Mouse (Mus musculus): ENCODE measurements around the gene Golgb1. TPM values are rescaled to one million over a fixed set of nuclear protein-coding genes. Genes with fewer than 3 reads are reported as not detected.

The Golgb1 gene
- polyA plus RNA-seq, 1 experiment from 2014 or later: 76.7 TPM

DNA sequence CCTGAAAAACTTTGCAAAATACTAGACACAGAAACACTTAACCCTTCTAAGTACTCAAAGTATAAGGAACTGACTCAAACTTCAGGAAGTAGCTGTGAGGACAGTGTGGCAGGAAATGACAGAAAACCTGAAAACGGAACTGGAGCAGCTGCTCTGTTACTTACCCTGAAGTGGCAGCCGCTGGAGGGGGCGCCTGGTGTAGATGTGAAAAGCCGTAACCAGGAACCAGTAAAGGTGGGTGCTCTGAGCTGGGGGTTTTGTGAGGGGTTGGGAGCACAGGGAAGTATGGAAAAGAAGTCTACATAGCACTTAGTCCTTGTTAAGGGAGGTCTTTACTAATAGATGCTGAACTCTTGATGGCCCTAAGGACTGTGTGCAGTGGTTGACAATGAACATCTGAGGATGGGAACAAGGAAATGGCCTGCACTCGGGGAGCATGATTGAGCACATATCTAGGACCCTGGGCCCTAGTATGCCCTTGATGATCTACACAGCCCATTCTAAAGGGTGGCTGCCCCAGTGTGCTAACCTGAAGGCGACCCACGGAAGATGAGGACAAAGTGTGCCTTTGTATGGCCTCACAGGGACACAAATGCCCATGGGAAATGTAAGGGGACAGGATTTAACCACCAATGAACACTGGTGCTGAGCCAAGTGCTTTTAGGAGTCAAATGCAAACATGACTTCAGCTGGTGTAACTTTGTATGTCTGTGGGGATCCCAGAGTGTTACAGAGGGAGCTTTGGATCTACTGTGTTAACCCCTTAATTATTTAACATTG is 60.1 kb downstream of the Golgb1 start, which contains the start of gene Hcls1:
Gene Hcls1, plus strand, starts transcription at position 143 of the 780 bp plus-strand sequence.
- H3K9me3 ChIP-seq (replicated peaks): no peaks in the 10 kb centered on the region
- 90% methylated on average over 7 of the region's 7 CpGs for WGBS
- DNase-seq (ENCODE audit: low spot score): no peak
- peaks cover 34% of the 10 kb centered on the region for H3K36me3 ChIP-seq
- H3K27ac ChIP-seq (replicated peaks): no peak within 1 kb of the TSS
- H3K27me3 ChIP-seq (ENCODE audit: low read depth, poor library complexity, severe bottlenecking): no peaks in the 10 kb centered on the region
- no peaks in the 10 kb centered on the region for H3K4me1 ChIP-seq
- no peak within 1 kb of the TSS for H3K4me3 ChIP-seq

DNA sequence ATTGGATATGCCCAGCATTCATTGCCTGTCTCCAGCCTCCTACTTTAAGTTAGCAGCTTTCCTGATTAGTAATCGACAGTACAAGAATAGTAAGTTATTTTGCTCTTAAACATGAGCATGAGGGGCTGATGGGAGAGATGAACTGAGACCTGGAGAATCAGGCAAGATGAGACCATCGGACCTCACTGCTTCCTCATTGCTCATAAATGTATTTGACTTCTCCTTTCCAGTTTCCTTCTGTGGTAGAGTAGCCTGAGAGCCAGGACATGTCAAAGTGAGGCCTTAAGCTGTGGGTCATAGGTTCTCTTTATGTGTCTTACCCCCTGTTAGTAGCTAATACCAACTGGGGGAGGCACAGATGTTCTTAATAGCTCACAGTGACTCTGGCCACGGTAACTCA is 60.9 kb downstream of the Golgb1 start:
- no peaks in the 10 kb centered on the region for H3K27me3 ChIP-seq (ENCODE audit: low read depth, poor library complexity, severe bottlenecking)
- H3K27ac ChIP-seq (replicated peaks): no peak overlapping the region
- peaks cover 26% of the 10 kb centered on the region for H3K36me3 ChIP-seq
- no peak for DNase-seq (ENCODE audit: low spot score)
- H3K4me1 ChIP-seq: no peaks in the 10 kb centered on the region
- 79% methylated on average over 3 of the region's 3 CpGs for WGBS
- H3K9me3 ChIP-seq (replicated peaks): no peaks in the 10 kb centered on the region
- H3K4me3 ChIP-seq: no peak overlapping the region

DNA sequence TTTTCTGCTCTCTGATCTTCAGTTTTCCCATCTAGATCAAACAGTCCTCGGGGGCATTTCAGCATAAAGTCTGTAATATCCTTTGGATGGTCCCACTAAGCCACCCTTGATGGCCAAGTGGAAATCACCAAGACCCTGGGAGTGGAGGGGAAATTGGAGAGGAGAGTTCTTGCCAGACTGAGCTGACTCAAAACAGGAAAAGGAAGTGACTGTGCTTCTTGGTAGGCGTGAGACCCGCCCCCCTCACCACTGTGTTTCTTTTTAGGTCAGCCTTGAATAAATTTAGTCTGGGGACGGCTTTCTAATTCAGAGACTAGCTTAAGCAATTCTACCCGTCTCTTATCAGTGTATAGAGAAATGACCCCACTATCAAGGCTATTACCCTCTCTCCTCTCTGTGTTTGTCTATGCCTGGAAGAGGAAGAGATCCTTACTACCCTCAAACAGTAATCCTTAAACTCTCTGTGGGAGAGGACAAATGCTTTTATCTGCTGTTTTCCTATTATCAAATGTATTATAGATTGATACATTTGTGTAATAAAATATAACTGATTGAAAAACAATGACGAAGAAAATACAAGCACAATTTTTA is 66.3 kb downstream of the Golgb1 start:
- 79% methylated on average over 6 of the region's 6 CpGs for WGBS
- H3K27ac ChIP-seq (replicated peaks): no peak overlapping the region
- H3K9me3 ChIP-seq (replicated peaks): no peaks in the 10 kb centered on the region
- no peaks in the 10 kb centered on the region for H3K27me3 ChIP-seq (ENCODE audit: low read depth, poor library complexity, severe bottlenecking)
- DNase-seq (ENCODE audit: low spot score): no peak
- H3K36me3 ChIP-seq: no peaks in the 10 kb centered on the region
- no peak overlapping the region for H3K4me3 ChIP-seq
- H3K4me1 ChIP-seq: peaks cover 19% of the 10 kb centered on the region

DNA sequence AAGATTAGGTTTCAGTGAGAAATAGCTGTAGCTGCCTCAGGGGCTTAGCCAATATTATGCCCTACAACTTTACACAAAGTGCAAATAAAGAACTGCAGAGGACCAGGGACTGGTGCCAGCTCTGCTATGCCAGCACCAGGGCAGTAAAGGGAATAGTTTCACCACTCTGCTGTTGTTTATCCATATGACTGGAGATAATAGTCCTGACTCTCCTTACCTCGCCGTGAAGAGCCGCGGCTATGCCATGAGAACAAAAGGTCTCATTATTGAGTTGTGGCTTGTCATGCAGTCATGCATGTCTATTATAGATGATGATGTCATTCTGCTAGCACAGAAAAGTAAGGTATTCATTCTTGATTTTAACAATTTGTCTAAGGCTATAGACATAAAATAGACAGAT is 67.0 kb downstream of the Golgb1 start:
- WGBS: 84% methylated on average over 4 of the region's 4 CpGs
- Histone ChIP-seq H3K9me3 (replicated peaks) (no peaks in the 10 kb centered on the region), H3K27ac (replicated peaks) (no peak overlapping the region), H3K27me3 (ENCODE audit: low read depth, poor library complexity, severe bottlenecking) (no peaks in the 10 kb centered on the region), H3K36me3 (no peaks in the 10 kb centered on the region), H3K4me1 (peaks cover 19% of the 10 kb centered on the region), H3K4me3 (no peak overlapping the region)
- DNase-seq (ENCODE audit: low spot score): no peak

DNA sequence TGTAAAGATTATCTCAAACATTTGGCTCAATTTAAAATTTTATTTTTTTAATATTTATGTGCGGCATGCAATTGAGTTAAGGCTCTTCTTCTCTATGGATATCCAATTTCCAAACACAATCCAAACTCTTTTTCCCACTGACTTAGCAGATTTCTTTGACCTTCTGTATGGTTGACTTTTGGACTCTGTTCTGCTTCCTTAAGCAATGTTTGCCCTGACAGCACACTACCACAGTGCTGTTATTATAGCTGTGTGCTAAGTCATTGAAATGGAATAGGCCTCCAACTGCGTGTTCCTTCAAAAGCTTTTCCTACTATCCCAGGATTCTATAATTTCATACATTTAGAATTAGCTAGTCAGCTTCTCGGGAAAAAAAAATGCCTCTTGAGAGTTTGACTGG is 68.7 kb downstream of the Golgb1 start:
- 91% methylated on average over 3 of the region's 3 CpGs for WGBS
- no peaks in the 10 kb centered on the region for H3K27me3 ChIP-seq (ENCODE audit: low read depth, poor library complexity, severe bottlenecking)
- H3K36me3 ChIP-seq: no peaks in the 10 kb centered on the region
- H3K4me3 ChIP-seq: no peak overlapping the region
- H3K27ac ChIP-seq (replicated peaks): no peak overlapping the region
- H3K4me1 ChIP-seq: peaks cover 19% of the 10 kb centered on the region
- DNase-seq (ENCODE audit: low spot score): no peak
- no peaks in the 10 kb centered on the region for H3K9me3 ChIP-seq (replicated peaks)

DNA sequence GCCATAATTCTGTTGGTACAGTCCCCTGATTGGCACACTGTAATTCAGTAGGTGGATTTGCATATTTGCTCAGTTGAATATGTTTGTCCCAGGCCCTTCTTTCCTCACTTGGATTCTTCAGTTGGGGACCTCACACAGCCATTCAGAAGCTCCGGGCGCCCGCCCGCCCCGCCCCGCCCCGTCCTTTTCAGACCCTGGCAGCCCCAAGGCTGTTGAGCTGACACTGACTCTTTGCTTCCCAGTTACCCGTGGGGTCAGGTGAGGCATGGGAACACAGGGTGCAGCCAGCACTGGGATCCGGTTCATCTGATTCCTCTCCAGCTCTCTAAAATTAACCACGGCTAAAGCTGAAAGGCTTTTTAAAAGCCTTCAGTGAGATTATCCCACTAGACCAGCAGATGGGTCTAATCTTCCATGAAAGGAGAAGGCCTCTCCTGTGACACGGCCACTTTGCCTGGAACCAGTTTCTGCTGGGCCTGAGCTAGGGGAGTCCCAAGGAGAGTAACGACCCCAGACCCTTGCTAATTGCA is 70.0 kb downstream of the Golgb1 start:
- Histone ChIP-seq H3K9me3 (replicated peaks) (no peaks in the 10 kb centered on the region), H3K36me3 (no peaks in the 10 kb centered on the region), H3K27me3 (ENCODE audit: low read depth, poor library complexity, severe bottlenecking) (no peaks in the 10 kb centered on the region), H3K4me3 (peak overlapping the region; percentile 10; the same call in 1 of the 2 replicates), H3K27ac (replicated peaks) (peak overlapping the region; percentile 39), H3K4me1 (peaks cover 19% of the 10 kb centered on the region)
- 23% methylated on average over 12 of the region's 12 CpGs for WGBS
- DNase-seq (ENCODE audit: low spot score): peak; percentile 55

DNA sequence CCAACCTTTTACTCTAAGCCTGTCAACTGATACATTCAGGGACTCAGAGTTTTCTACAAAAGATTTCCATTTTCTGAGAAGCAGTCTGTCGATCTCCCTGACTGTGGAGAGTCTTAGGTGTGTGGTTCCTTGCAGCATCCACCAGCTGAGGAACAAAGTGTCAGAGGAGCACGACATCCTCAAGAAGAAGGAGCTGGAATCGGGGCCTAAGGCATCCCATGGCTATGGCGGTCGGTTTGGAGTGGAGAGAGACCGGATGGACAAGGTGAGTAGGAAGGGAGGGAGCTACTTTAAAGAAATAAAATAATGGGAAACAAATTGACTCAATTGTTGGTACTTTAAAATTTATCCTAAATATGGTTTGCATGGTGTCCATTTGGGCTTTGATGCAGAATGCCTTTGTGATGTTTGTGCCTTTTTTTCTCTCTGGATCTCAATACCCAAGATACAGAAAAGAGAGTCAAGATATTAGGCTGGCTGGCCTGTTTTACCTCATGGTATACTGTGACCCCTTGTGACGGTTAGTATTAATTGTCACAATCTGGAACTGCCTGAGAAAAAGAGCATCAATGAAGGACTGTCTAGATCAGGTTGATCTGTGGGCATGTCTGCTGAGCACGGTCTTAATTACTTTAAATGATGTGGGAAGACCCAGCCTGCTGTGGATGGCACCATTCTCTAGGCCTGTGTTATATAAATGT is 71.7 kb downstream of the Golgb1 start:
- Histone ChIP-seq H3K27me3 (ENCODE audit: low read depth, poor library complexity, severe bottlenecking) (no peaks in the 10 kb centered on the region), H3K4me1 (peaks cover 22% of the 10 kb centered on the region), H3K27ac (replicated peaks) (no peak overlapping the region), H3K9me3 (replicated peaks) (no peaks in the 10 kb centered on the region), H3K36me3 (no peaks in the 10 kb centered on the region), H3K4me3 (no peak overlapping the region)
- DNase-seq (ENCODE audit: low spot score): no peak
- 87% methylated on average over 8 of the region's 8 CpGs for WGBS

DNA sequence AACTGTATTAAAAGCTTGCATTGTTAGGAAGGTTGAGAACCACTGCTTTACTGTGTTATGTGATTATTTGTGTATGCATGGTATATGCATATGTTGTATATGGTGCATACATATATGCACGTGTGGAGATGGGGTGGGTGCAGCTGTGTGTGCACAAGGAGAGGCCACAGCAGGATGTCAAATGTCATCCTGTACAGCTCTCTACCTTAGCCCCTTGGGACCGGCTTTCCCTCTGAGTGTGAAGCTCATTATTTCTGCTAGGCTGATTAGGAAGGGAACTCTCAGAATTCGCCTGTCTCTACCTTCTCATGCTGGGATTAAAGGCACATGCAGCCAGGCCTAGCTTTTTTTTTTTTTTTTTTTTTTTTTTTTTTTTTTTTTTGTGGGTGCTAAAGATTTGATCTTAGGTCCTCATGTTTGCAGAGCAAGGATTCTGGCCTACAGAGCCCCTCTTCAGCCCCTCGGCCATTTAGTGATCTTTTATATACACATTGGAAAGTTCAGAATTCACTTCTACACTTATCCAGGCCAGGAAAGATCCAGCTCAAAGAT is 72.8 kb downstream of the Golgb1 start:
- peaks cover 22% of the 10 kb centered on the region for H3K4me1 ChIP-seq
- WGBS: 63% methylated on average over 4 of the region's 4 CpGs
- no peaks in the 10 kb centered on the region for H3K27me3 ChIP-seq (ENCODE audit: low read depth, poor library complexity, severe bottlenecking)
- H3K9me3 ChIP-seq (replicated peaks): no peaks in the 10 kb centered on the region
- H3K27ac ChIP-seq (replicated peaks): no peak overlapping the region
- H3K36me3 ChIP-seq: no peaks in the 10 kb centered on the region
- no peak overlapping the region for H3K4me3 ChIP-seq
- DNase-seq (ENCODE audit: low spot score): no peak

DNA sequence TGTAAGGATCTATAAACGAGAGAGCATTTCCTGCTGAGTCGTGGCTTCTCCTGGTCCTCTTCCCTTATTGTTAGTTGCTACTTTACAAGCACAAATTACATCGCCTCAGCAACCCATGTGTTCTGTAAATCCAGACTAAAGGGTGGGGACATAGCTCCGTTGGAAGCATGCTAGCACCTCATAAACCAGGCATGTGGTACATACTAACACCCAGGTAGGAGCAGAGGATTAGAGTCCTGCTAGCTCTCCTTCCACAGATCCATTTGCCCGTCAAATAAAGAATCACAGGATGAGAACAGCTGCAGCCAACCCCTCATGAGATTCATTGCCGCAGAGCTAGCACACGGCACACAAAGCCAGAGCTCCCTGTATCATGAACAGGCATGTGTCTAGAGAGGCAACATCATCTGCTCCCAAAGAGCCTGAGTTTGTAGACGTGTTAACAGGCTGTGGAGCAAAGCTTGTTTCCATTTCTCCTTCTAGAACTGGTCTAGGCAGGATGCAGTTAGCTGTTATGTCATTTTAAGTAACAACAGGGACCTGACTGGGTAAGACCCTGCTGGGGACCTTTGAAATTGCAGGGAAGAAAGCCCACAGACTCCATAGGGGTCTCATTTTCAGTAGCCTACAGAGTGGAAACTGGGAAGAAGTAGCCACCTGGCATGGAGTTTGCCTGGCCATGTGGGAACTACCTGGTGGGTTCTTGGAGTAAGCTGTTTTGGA is 74.8 kb downstream of the Golgb1 start:
- 74% methylated on average over 8 of the region's 8 CpGs for WGBS
- Histone ChIP-seq H3K9me3 (replicated peaks) (no peaks in the 10 kb centered on the region), H3K4me3 (no peak overlapping the region), H3K4me1 (peaks cover 17% of the 10 kb centered on the region), H3K27ac (replicated peaks) (no peak overlapping the region), H3K27me3 (ENCODE audit: low read depth, poor library complexity, severe bottlenecking) (no peaks in the 10 kb centered on the region), H3K36me3 (no peaks in the 10 kb centered on the region)
- DNase-seq (ENCODE audit: low spot score): no peak

DNA sequence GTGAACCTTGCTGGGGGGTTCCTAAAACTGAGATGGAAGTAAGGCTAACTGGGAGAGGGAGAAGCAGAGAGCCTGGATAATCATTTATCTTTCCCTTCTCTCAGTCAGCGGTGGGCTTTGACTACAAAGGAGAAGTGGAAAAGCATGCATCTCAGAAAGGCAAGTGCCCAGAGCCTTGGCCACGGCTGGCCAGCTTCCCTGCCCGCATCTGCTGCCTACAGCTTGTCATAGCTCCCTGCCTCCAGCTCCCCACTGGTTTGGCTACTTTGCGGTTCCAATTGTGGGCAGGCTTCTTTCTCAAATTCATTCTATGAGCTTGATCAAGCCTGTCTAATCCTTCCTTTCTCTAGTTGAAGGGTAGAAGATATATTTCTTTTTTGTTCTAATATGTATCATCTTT is 76.1 kb downstream of the Golgb1 start:
- 31% methylated on average over 4 of the region's 4 CpGs for WGBS
- H3K9me3 ChIP-seq (replicated peaks): no peaks in the 10 kb centered on the region
- H3K27me3 ChIP-seq (ENCODE audit: low read depth, poor library complexity, severe bottlenecking): no peaks in the 10 kb centered on the region
- peaks cover 19% of the 10 kb centered on the region for H3K4me1 ChIP-seq
- no peaks in the 10 kb centered on the region for H3K36me3 ChIP-seq
- H3K4me3 ChIP-seq: no peak overlapping the region
- H3K27ac ChIP-seq (replicated peaks): peak overlapping the region; percentile 9; the same call in 1 of the 2 replicates
- no peak for DNase-seq (ENCODE audit: low spot score)

DNA sequence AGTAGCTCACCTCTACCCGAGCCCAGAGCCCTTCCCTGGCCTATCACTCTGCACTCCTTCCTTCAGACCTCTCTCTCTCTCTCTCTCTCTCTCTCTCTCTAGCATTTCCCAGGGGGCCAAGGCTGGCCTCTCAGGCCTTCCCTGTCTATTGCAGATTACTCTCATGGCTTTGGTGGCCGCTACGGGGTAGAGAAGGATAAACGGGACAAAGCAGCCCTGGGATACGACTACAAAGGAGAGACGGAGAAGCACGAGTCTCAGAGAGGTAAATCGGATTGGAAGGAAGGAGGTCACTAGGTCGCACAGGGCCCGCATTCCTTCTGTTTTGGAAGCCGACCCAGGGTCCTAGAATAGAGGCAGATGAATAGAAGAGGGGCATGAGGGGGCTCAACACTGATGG is 80.2 kb downstream of the Golgb1 start:
- Histone ChIP-seq H3K36me3 (no peaks in the 10 kb centered on the region), H3K4me3 (no peak overlapping the region; the same call in 1 of the 2 replicates), H3K9me3 (replicated peaks) (no peaks in the 10 kb centered on the region), H3K27ac (replicated peaks) (peak overlapping the region; percentile 69), H3K27me3 (ENCODE audit: low read depth, poor library complexity, severe bottlenecking) (no peaks in the 10 kb centered on the region), H3K4me1 (peaks cover 19% of the 10 kb centered on the region)
- WGBS: 19% methylated on average over 11 of the region's 11 CpGs
- peak; percentile 40 for DNase-seq (ENCODE audit: low spot score)

DNA sequence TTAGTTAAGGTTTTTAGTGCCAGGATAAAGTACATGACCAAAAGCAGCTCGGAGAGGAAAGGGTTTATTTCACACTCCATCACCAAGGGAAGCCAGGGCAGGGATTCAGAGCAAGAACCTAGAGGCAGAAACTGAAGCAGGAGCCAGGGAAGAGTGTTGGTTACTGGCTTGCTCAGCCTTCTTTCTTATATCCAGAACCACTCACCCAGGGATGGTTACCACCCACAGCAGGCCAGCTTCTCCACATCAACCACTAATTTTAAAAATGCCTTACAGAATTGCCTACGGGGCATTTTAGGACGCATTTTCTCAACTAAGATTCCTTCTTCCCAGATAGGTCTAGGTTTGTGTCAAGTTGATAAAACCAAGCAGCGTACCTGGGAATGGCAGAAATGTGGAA is 88.5 kb downstream of the Golgb1 start:
- no peak overlapping the region for H3K27ac ChIP-seq (replicated peaks)
- H3K27me3 ChIP-seq (ENCODE audit: low read depth, poor library complexity, severe bottlenecking): no peaks in the 10 kb centered on the region

More for the DNA sequence above, 88.5 kb downstream of the Golgb1 start:
- 90% methylated on average over 4 of the region's 4 CpGs for WGBS
- Histone ChIP-seq H3K4me3 (no peak overlapping the region), H3K9me3 (replicated peaks) (no peaks in the 10 kb centered on the region), H3K4me1 (no peaks in the 10 kb centered on the region), H3K36me3 (no peaks in the 10 kb centered on the region)
- no peak for DNase-seq (ENCODE audit: low spot score)

Data from midbrain, embryonic 10.5 days (tissue).